Mouse (Mus musculus): ENCODE data around the gene Il12b. TPM values are rescaled to one million over a fixed set of nuclear protein-coding genes. Genes with fewer than 3 reads are reported as not detected.

Gene Il12b
- polyA plus RNA-seq (2012): not detected in 2 replicates

DNA sequence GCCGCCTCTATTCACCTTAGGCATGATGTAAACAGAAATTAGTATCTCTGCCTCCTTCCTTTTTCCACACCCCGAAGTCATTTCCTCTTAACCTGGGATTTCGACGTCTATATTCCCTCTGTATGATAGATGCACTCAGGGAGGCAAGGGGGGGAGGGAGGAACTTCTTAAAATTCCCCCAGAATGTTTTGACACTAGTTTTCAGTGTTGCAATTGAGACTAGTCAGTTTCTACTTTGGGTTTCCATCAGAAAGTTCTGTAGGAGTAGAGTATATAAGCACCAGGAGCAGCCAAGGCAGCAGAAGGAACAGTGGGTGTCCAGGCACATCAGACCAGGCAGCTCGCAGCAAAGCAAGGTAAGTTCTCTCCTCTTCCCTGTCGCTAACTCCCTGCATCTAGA, at the start of gene Il12b:
Gene Il12b, plus strand, starts transcription at position 301 of the 400 bp plus-strand sequence.
- no peak for TF ChIP-seq GATA1 (IDR thresholded peaks at IDR 0.05; ENCODE audit: low read length)

DNA sequence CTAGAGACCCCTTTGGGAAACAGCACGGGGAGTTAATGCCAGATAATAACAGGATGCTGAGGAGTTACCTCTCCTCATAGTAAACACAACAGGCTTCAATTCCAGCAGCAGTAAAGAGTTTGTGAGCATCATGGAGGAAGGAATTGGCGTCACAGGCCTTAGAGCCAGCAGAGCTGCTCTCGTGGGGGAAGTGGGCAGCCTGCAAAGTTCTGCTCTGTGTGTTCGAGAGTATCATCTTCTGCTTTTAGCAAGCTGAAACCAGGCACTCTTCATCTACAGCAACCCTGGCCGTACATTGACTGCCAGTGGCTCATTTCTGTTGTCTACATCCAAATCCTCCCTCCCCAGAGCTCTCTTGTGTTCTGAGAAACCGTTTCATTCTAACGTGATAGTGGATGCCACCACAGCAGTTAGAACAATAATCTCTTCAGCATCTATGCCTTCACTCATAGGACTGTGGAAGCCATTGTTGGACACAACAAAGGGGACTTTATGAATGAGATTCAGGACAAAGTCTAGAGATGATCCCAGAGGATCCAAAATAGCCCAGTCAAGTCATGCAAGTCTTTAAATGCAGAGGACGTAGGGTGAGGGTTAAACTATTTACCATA, 44.9 kb upstream of the Il12b start:
- no peak for TF ChIP-seq GATA1 (IDR thresholded peaks at IDR 0.05; ENCODE audit: low read length)

DNA sequence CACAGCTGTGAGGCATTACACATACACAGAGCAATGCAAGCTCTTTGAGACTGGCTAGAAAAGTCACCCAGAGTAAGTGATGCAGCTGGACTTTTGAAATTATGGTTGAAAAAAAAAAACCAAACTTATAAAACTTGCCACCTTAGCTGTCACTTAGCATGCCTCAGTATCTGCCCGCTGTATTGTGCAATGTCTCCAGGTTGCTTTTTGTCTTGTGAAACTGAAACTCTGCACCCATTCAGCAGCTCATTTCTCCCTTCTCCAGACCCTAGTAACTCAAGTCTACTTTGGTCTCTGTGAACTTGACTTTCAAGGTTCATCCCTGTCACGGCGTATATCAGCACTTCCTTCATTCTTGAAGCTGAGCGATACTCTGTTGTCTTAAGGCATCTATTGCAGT, 43.7 kb upstream of the Il12b start:
- TF ChIP-seq GATA1 (IDR thresholded peaks at IDR 0.05; ENCODE audit: low read length): no peak

GRCm38 (mm10) chr11:44364536-44364935, 35.3 kb upstream of the Il12b start:
- TF ChIP-seq GATA1 (IDR thresholded peaks at IDR 0.05; ENCODE audit: low read length): no peak

- no peak for TF ChIP-seq GATA1 (IDR thresholded peaks at IDR 0.05; ENCODE audit: low read length)
These were observed 32.2 kb upstream of the Il12b start for GRCm38 (mm10) chr11:44367711-44368110.

- no peak for TF ChIP-seq GATA1 (IDR thresholded peaks at IDR 0.05; ENCODE audit: low read length)
These were observed 27.0 kb upstream of the Il12b start for GRCm38 (mm10) chr11:44372856-44373255.

GRCm38 (mm10) chr11:44377879-44378278, 22.0 kb upstream of the Il12b start:
- no peak for TF ChIP-seq GATA1 (IDR thresholded peaks at IDR 0.05; ENCODE audit: low read length)

- TF ChIP-seq GATA1 (IDR thresholded peaks at IDR 0.05; ENCODE audit: low read length): no peak
These were observed 19.3 kb upstream of the Il12b start for GRCm38 (mm10) chr11:44380432-44381051.

DNA sequence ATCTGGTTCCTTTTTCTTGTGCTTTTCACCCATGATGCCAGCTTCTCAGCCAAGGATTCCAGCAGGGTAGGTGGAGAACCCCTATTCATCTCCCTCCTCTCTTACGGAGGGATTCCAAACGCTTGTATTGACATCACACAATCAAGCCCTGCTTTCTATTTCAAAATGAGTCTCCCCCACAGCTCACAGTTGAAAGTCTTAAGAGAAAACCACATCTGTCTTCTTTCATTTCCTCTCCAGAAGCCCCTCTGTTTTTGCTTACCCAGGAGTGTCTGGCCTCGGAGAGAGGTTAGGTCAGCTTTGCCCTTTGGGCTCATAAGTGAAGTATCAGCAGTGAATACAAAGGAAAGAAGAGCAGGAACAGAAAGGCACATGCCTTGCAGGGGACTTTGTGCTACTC, 17.7 kb upstream of the Il12b start:
- no peak for TF ChIP-seq GATA1 (IDR thresholded peaks at IDR 0.05; ENCODE audit: low read length)

DNA sequence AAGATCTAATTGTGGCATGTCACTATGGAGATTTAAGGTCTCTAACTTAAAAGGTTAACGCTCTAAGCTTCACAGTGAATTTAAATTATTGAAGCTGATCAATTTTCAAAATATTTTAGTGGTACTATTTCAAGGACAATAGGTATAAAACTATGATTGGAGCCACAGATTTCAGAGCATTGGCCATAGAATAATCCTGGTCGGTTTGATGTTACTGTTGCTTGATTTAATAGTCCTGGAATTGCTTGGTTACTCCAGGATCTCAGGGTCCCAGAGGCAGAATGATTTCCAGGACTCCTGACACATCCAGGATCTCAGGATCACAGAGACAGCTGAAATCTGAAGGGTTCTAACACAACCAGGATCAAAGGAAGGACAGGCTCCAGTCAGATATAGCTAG, 12.8 kb upstream of the Il12b start:
- TF ChIP-seq GATA1 (IDR thresholded peaks at IDR 0.05; ENCODE audit: low read length): no peak

DNA sequence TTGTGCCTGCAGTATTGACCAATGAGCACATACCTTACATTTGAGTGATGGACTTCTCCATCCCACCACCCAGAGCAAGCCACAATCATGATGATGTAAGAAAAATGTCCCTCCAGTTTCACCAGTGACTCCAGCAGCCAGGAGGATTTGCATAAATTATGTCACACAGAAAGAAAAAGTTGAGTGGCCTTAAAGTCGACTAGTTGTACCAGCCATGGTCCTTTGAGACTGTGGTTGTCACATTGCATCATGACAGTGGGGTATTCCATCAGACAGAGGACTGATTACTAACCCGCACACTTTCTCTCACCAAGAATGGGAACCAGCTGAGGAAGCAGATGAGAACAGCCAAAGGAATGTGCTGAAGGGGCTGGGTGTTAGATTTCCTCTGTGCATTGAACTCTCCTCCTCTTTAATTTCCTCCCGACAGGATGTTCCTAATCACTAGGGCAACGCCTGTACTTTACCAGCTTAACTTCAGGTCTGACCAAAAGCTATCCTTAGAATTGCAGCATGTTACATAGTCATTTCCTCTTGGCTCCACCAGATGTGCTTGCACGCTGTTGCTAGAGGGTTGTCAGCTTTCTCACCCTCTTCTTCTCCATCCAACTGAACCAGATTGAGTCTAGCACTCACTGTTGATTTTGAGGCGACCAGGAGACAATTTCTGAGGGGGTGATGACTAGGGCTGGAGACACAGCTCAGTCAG, 9.7 kb upstream of the Il12b start:
- TF ChIP-seq GATA1 (IDR thresholded peaks at IDR 0.05; ENCODE audit: low read length): no peak

DNA sequence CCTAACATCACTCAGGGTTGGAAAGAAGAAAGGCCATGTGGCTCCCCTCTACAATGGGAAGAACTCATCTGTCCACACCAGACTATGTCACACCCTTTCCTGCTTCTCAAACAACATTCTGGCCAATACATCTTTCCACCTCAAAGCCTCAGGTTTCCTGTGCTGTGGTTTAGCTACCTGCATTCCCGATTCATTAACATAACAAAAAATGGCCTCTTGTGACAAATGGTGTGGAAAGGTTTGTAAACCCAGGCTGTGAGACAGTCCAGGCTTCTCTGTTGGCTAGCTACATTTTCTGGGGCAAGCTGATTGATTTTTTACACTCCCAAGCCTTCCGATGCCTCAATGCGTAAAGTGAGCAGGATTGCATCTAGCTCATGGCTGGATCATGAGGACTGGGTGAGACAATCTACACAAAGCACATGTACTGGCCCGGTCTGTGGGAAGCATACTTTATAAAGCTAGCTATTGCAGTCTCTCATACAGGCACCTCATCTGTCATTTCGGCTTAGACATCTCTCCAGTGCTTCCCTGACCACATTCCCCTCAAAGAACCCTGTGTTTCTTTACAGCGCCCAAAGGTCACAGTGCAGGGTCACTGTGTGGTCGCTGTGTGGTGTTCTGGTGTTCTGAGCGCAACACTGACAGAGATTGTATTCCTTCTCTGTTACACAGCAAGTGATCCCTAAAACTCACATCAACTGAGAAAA, 6.6 kb upstream of the Il12b start:
- no peak for TF ChIP-seq GATA1 (IDR thresholded peaks at IDR 0.05; ENCODE audit: low read length)

- TF ChIP-seq GATA1 (IDR thresholded peaks at IDR 0.05; ENCODE audit: low read length): no peak
These were observed 4.5 kb upstream of the Il12b start for GRCm38 (mm10) chr11:44395401-44395800.

DNA sequence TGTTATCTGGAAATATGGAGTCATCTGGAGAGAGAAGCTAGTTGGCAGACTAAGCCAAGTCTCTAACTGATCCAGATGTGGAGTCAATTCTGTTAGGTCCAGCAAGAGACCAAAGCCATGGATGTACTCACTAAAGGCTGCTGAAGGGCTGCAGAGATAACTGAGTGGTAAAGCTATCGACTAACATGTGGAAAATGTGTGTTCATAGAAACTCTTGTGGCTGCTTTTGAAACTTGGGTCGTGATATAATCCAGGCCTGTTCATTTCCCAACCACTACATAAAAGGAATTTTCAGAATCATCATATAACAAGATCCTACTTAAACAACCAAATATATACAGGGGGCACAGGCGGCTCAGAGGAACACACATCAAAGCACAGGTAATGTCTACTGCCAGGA, 2.3 kb upstream of the Il12b start:
- TF ChIP-seq GATA1 (IDR thresholded peaks at IDR 0.05; ENCODE audit: low read length): no peak

GRCm38 (mm10) chr11:44398356-44398755, 1.5 kb upstream of the Il12b start:
- no peak for TF ChIP-seq GATA1 (IDR thresholded peaks at IDR 0.05; ENCODE audit: low read length)

GRCm38 (mm10) chr11:44398782-44399225, 1.1 kb upstream of the Il12b start:
- no peak for TF ChIP-seq GATA1 (IDR thresholded peaks at IDR 0.05; ENCODE audit: low read length)

Data from G1E-ER4 (cell line).